Mouse (Mus musculus) brain, embryonic 18.5 days (tissue): ENCODE results near the gene Plcg2.

Experiments
- DNase-seq: peaks from one replicate; pipeline ENCODE4 v3.0.0-alpha.2; 2012; ENCODE audit warnings: low read depth, low spot score

Plcg2 gene

GRCm38 (mm10) chr8:117485316-117485715 lies 12.8 kb upstream of the Plcg2 start:
- no peak for DNase-seq

DNA sequence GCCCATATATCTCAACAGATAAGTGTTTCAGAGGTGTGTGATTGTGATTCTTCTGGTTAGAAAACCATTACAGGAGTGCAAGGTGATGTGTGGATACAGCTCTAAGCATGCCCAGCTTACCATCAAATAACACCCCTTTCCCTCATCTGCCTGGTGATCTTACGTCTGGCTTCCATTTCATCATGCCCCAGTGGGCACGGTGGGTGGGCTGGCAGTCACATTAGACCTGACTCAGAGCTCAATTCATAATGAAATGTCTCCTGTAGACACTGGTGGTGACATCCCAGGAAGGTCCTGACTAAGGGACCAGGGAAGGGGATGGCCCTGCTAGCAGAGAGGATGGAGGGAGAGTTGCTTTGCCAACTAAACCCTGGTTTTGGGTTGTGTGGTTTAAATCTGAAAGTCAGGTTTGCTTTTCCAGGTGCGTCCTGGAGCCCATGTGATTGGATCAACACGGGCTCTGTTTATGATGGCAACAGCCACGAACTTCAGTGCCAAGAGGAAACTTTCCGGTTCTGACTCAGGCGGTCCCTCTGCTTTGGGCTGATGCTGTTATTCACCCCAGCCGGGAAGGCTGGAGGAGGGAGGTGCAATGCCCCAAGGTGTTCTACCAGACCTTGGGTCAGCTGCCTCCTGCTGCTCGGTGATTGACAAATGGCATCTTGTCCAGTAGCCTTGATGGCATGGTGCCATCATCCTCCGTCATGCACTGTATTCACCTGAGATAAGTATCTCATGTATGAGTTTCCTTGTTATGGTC lies 9.7 kb upstream of the Plcg2 start:
- DNase-seq = no peak

DNA sequence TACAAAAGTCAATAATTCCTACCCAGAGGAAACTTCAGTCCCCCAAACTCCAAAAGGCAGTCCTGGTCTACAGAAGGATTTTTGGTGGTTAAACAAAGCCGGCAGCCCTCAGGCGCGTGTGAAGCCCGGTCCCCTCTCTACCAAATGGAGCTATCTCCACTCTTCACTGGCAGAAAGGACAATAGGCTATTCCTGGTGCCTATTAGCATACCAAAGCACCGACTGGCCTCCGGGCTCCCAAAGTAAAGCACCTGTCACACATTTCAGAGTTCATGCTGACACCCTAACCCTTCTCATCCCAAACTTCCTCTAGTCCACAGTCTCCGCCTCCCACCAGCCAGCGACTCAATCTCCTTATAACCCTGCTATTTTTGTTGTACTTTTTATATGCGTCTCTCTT lies 4.5 kb upstream of the Plcg2 start:
- no peak for DNase-seq

- no peak for DNase-seq
Measured at GRCm38 (mm10) chr8:117494874-117495273, 3.2 kb upstream of the Plcg2 start.

DNA sequence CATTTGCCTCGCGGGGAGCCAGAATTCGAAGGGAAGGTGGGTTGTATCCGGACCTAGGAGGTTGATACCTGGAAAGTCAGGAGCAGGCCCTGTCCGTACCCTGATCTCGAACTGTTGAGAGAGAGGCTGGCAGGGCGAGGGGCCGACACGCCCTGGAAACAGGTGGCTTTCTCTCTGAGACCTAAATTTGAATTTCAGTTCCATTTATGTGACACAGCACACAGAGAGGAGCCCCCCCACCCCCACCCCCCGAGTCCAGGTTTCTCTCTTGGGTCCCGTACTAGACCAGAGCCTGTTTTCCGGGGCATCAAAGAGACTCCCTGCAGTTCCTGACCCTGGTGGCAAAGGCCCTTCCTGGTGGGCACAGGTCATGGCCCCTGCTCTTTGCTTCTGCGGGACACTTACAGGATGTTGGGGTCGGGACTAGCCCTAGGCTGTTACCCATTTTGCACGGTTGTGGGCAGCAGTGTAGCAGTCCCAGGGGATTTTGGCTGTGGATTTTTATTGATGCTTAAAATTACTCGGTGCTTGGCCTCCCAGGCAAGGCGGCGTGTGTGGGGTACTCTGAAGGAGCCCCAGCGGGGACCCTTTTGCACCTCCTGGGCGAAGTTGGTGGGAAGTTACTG lies 937 bp downstream of the Plcg2 start:
- no peak for DNase-seq

- DNase-seq = no peak
Measured at GRCm38 (mm10) chr8:117500232-117500823, 2.2 kb downstream of the Plcg2 start.

- no peak for DNase-seq
Measured at GRCm38 (mm10) chr8:117501323-117501722, 3.2 kb downstream of the Plcg2 start.

- no peak for DNase-seq
Measured at GRCm38 (mm10) chr8:117503405-117504069, 5.4 kb downstream of the Plcg2 start.

GRCm38 (mm10) chr8:117507703-117508102 lies 9.6 kb downstream of the Plcg2 start:
- DNase-seq = no peak

DNA sequence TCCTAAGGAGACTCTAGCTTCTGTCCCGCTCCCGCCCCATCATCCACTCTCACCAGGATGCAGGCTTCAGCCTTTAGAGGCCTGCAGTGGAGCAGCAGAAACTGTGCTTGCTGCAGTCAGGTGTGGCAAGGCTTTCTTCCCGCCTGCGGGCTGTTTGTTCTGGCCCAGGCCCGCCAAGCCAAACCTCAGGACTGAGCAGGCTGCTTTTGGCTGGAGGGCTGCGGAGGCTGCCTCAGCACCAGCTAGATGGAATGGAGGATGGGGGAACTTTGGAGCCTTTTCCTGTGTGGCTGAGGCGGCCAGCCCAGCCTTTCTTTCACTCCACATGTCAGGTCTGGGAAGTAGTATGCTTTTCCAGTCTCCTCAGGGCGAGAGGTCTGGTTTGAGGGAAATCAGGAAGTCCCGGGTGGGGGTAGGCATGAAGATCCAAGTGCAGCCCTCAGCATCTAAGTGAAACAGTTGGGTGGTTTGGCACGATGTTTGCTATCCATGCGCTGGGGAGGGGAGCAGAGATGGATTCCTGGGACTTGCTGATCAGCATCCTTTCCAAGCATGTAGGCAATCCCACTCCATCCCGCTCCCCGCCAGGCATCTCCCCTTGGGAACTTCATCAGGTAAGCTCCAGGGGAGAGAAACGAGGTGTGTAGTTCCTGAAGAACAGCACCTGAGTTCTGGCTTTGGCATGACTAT lies 18.9 kb downstream of the Plcg2 start:
- no peak for DNase-seq

DNA sequence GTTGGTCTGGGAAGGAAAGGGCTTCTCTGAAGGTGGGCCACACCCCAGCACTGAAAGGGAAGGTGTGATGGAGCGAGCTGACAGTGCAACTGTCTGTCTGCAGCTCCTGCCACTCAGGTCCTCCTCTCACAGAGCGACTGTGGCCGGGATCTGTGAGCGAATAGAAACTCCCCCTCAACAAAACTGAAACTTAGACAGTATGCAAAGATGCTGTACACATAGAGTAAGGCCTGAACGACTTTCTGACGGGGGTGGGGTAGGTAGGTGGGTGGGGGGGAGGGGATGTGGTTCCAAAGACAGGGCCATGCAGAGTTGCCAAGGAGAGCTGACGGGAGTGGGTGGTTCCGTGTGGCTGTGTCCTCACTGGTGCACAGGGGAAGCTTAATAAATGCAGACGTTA lies 19.8 kb downstream of the Plcg2 start:
- no peak for DNase-seq

DNA sequence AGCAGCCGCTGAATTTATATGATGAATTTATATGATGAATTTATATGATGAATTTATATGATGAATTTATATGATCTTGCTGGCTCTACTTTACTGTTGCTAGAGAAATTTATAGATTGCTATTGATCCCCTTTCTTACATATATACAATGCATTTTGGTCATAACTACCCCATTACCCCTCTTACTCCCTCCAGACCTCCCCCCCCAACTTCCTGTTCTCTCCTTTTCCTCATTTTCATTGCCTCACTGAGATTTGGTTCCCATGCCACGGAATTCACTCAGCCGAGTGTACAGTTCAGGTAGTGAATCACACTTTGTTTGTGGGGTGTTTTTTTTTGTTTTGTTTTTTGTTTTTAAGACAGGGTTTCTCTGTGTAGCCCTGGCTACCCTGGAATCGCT lies 20.8 kb downstream of the Plcg2 start:
- DNase-seq = no peak

GRCm38 (mm10) chr8:117526185-117526584 lies 28.1 kb downstream of the Plcg2 start:
- DNase-seq = no peak

DNA sequence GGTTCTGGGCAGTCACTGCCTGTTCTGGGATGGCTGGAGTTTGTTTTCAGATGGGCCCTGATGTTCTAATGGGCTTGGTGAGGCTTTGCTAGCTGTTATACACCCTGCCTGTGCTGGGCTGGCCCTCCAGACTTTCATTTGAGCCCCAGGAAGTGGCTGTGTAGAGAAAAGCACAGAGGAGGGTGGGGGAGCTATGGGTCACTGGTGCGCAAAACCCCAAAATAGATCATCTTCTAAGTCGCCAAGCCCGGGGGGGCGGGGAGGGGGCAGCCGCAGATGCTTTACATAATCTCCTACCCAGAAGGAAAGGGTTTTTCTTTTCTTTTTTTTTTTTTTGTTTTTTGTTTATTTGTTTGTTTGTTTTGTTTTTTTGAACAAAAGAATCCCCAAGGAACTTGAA lies 29.9 kb downstream of the Plcg2 start:
- no peak for DNase-seq

- no peak for DNase-seq
Measured at GRCm38 (mm10) chr8:117529177-117529576, 31.1 kb downstream of the Plcg2 start.

DNA sequence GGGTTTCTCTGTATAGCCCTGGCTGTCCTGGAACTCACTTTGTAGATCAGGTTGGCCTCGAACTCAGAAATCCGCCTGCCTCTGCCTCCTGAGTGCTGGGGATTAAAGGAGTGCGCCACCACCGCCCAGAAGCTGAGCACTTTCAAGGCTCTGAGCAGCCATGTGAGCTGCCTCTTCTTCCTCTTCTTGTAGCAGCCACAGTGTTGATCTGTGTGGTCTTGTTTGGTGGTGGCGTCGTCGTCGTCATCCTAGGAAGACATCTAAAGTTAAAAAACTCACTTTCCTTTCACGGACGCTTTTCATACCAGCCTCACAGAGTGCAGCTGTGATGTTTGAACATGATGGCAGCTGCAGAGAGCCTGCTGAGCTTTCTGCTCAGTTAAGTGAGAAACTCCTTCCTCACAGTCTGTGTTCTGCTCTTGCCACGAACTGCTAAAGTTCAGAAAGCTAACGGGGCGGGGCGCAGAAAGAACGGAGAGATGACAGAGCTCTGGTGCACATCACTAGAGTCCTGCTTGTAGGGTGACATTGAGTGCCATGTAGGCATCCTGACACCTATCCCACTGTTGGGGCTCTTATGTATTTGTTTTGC lies 34.4 kb downstream of the Plcg2 start:
- DNase-seq = no peak

GRCm38 (mm10) chr8:117536862-117537261 lies 38.8 kb downstream of the Plcg2 start:
- no peak for DNase-seq

- DNase-seq = no peak
Measured at GRCm38 (mm10) chr8:117537751-117538150, 39.7 kb downstream of the Plcg2 start.

DNA sequence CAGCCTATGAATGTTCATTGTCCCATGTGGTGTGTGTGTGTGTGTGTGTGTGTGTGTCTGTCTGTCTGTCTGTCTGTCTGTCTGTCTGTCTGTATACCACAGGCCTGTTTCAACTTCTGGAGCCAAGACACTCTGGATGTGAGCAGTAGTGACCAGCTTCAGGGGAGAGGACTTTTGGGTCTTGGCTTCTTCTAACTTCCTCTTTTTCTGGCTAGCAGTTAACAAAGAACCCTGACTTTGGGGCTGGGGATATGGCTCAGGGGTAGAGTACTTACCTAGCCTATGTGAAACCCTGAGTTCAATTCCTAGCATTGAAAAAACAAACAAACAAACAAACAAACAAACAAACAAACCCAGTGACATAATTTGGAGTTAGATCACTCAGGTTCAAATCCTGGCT lies 44.9 kb downstream of the Plcg2 start:
- DNase-seq = no peak

- DNase-seq = no peak
Measured at GRCm38 (mm10) chr8:117543789-117544188, 45.7 kb downstream of the Plcg2 start.

- DNase-seq = no peak
Measured at GRCm38 (mm10) chr8:117545043-117545442, 47.0 kb downstream of the Plcg2 start.

DNA sequence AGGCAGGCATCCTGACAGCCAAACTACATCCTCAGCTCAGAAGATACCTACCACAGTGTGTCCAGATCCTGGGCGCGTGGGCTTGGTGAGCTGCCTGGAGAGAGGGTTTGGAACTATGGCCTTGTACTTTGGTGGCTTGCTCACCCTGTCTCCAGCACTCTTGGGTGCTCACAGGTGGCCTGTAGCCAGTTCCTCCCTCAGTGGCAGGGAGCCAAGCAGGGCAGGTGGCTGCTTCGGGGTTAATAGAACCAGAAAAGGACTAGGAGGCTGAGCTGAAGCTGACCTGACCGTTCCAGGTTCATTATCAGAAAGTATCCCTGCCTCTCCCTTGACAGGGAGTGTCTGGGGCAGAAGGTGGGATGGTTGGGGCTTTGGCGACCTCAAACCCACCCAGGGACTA lies 48.3 kb downstream of the Plcg2 start:
- no peak for DNase-seq
